Mouse (Mus musculus) neural tube, embryonic 13.5 days (tissue): ENCODE measurements around the gene Adamts14. TPM values are rescaled to one million over a fixed set of nuclear protein-coding genes. Genes with fewer than 3 reads are reported as not detected.
A peak's percentile ranks its signal among the peaks of the same experiment; 100 is the strongest.

ENCODE experiments used
- ATAC-seq: fragments of 200-750 bp; cut with Nextera tagmentation; 2 replicates; pipeline ENCODE4 v1.8.0; 2017; ENCODE audit warnings: low read depth, mild to moderate bottlenecking, moderate TSS enrichment, moderate library complexity
- H3K27ac ChIP-seq: fragments of 300-500 bp; sonication (generic); replicated peaks from 2 replicates; pipeline ENCODE4 v1.5.1; 2015; ENCODE audit warnings: moderate library complexity, mild to moderate bottlenecking, inconsistent platforms
- H3K27me3 ChIP-seq: fragments of 300-500 bp; sonication (generic); 2 replicates; pipeline ENCODE4 v1.6.1; 2015; ENCODE audit warnings: mild to moderate bottlenecking, inconsistent platforms
- H3K36me3 ChIP-seq: fragments of 300-500 bp; sonication (generic); 2 replicates; pipeline ENCODE4 v1.6.1; 2015; ENCODE audit warnings: mild to moderate bottlenecking, inconsistent platforms
- H3K4me1 ChIP-seq: fragments of 300-500 bp; sonication (generic); replicated peaks from 2 replicates; pipeline ENCODE4 v1.6.1; 2015; ENCODE audit warnings: inconsistent platforms
- H3K4me2 ChIP-seq: fragments of 300-500 bp; sonication (generic); 2 replicates; pipeline ENCODE4 v1.6.1; 2015; ENCODE audit warnings: inconsistent platforms, mild to moderate bottlenecking, moderate library complexity
- H3K4me3 ChIP-seq: fragments of 300-500 bp; sonication (generic); 2 replicates; pipeline ENCODE4 v1.5.1; 2015; ENCODE audit warnings: mild to moderate bottlenecking, inconsistent platforms
- H3K9ac ChIP-seq: fragments of 300-500 bp; sonication (generic); 2 replicates; pipeline ENCODE4 v1.6.1; 2015; ENCODE audit warnings: moderate library complexity, mild to moderate bottlenecking, inconsistent platforms
- H3K9me3 ChIP-seq: fragments of 300-500 bp; sonication (generic); 2 replicates; pipeline ENCODE4 v1.6.1; 2016; ENCODE audit warnings: inconsistent platforms
- WGBS: fragments of 180-500 bp; shearing (Covaris S2); methylation state at CpG from one replicate; pipeline ENCODE4 v1.1.7; 2015; 5-methylcytosine and 5-hydroxymethylcytosine counted together
- polyA plus RNA-seq: library from polyadenylated mRNA; unstranded; fragments of >200 nt; fragmentation: Nextera tagmentation; extraction: Ambion mirVana; gene quantifications from 2 replicates; pipeline ENCODE4 v1.2.1, GENCODE M21; 2015

Gene Adamts14
- polyA plus RNA-seq, 1 experiment from 2014 or later: 0.60 TPM

GRCm38 (mm10) chr10:61273844-61274215 lies 592 bp upstream of the Adamts14 start:
- H3K4me1 ChIP-seq: peaks cover 20% of the 10 kb centered on the region
- H3K27me3 ChIP-seq: peaks cover 35% of the 10 kb centered on the region
- no peaks in the 10 kb centered on the region for H3K9me3 ChIP-seq
- 45% methylated on average over 7 of the region's 7 CpGs for WGBS
- ATAC-seq: no peak
- H3K36me3 ChIP-seq: no peaks in the 10 kb centered on the region
- H3K27ac ChIP-seq: no peak overlapping the region
- peak overlapping the region; percentile 94 for H3K4me2 ChIP-seq
- H3K9ac ChIP-seq: peak overlapping the region; percentile 73; the same call in 1 of the 2 replicates
- peak overlapping the region; percentile 52 for H3K4me3 ChIP-seq

GRCm38 (mm10) chr10:61272631-61273030 lies 607 bp downstream of the Adamts14 start:
- Histone ChIP-seq H3K9me3 (no peaks in the 10 kb centered on the region), H3K9ac (peak overlapping the region; percentile 73), H3K27ac (no peak overlapping the region), H3K4me2 (peak overlapping the region; percentile 94), H3K27me3 (peaks cover 35% of the 10 kb centered on the region), H3K4me1 (peaks cover 17% of the 10 kb centered on the region), H3K4me3 (peak overlapping the region; percentile 52), H3K36me3 (no peaks in the 10 kb centered on the region)
- WGBS: 42% methylated on average over 5 of the region's 5 CpGs
- ATAC-seq: no peak

- 45% methylated on average over 8 of the region's 8 CpGs for WGBS
These were observed 1.1 kb downstream of the Adamts14 start for GRCm38 (mm10) chr10:61272089-61272626.

GRCm38 (mm10) chr10:61267378-61267777 lies 5.9 kb downstream of the Adamts14 start:
- no peak for ATAC-seq
- H3K4me2 ChIP-seq: no peak overlapping the region
- no peaks in the 10 kb centered on the region for H3K36me3 ChIP-seq
- H3K27ac ChIP-seq: no peak overlapping the region
- H3K4me3 ChIP-seq: no peak overlapping the region
- H3K4me1 ChIP-seq: 0 out of 2 replicates have a peak, but pooled peaks cover 2% of the 10 kb centered on the region
- H3K9ac ChIP-seq: no peak overlapping the region
- H3K9me3 ChIP-seq: no peaks in the 10 kb centered on the region
- peaks cover 7% of the 10 kb centered on the region for H3K27me3 ChIP-seq
- 91% methylated on average over 5 of the region's 5 CpGs for WGBS

More at GRCm38 (mm10) chr10:61272089-61272626, 1.1 kb downstream of the Adamts14 start:
- H3K27ac ChIP-seq: no peak overlapping the region
- H3K27me3 ChIP-seq: peaks cover 35% of the 10 kb centered on the region
- peaks cover 17% of the 10 kb centered on the region for H3K4me1 ChIP-seq
- no peak overlapping the region for H3K9ac ChIP-seq
- H3K36me3 ChIP-seq: no peaks in the 10 kb centered on the region
- no peak for ATAC-seq
- no peak overlapping the region for H3K4me3 ChIP-seq
- peak overlapping the region; percentile 94; the same call in 1 of the 2 replicates for H3K4me2 ChIP-seq
- no peaks in the 10 kb centered on the region for H3K9me3 ChIP-seq

- no peak for ATAC-seq
- no peaks in the 10 kb centered on the region for H3K36me3 ChIP-seq
- H3K9me3 ChIP-seq: no peaks in the 10 kb centered on the region
- no peaks in the 10 kb centered on the region for H3K27me3 ChIP-seq
- no peak overlapping the region for H3K9ac ChIP-seq
- no peaks in the 10 kb centered on the region for H3K4me1 ChIP-seq
- H3K4me2 ChIP-seq: no peak overlapping the region
- H3K27ac ChIP-seq: no peak overlapping the region
- no peak overlapping the region for H3K4me3 ChIP-seq
- 80% methylated on average over 8 of the region's 8 CpGs for WGBS
These were observed 9.6 kb downstream of the Adamts14 start for GRCm38 (mm10) chr10:61263606-61264005.

- Histone ChIP-seq H3K27me3 (no peaks in the 10 kb centered on the region), H3K4me3 (no peak overlapping the region), H3K4me2 (no peak overlapping the region), H3K9ac (no peak overlapping the region), H3K27ac (no peak overlapping the region), H3K4me1 (no peaks in the 10 kb centered on the region), H3K9me3 (no peaks in the 10 kb centered on the region), H3K36me3 (no peaks in the 10 kb centered on the region)
- 82% methylated on average over 13 of the region's 13 CpGs for WGBS
- no peak for ATAC-seq
These were observed 11.7 kb downstream of the Adamts14 start for GRCm38 (mm10) chr10:61261229-61262156.

- H3K27ac ChIP-seq: no peak overlapping the region
- H3K4me2 ChIP-seq: no peak overlapping the region
- 89% methylated on average over 1 of the region's 1 CpGs for WGBS
These were observed 15.1 kb downstream of the Adamts14 start for GRCm38 (mm10) chr10:61258131-61258530.

GRCm38 (mm10) chr10:61256665-61257064 lies 16.6 kb downstream of the Adamts14 start:
- 0 out of 2 replicates have a peak, but pooled peaks cover 4% of the 10 kb centered on the region for H3K4me1 ChIP-seq
- H3K4me2 ChIP-seq: no peak overlapping the region
- H3K9me3 ChIP-seq: 0 out of 2 replicates have a peak, but pooled peaks cover 2% of the 10 kb centered on the region
- H3K27ac ChIP-seq: no peak overlapping the region
- no peak overlapping the region for H3K9ac ChIP-seq
- ATAC-seq: no peak
- no peaks in the 10 kb centered on the region for H3K36me3 ChIP-seq
- no peak overlapping the region for H3K4me3 ChIP-seq
- WGBS: 91% methylated on average over 9 of the region's 9 CpGs
- H3K27me3 ChIP-seq: no peaks in the 10 kb centered on the region

More at GRCm38 (mm10) chr10:61258131-61258530, 15.1 kb downstream of the Adamts14 start:
- no peaks in the 10 kb centered on the region for H3K27me3 ChIP-seq
- H3K4me1 ChIP-seq: 0 out of 2 replicates have a peak, but pooled peaks cover 4% of the 10 kb centered on the region
- no peaks in the 10 kb centered on the region for H3K36me3 ChIP-seq
- no peak for ATAC-seq
- H3K9ac ChIP-seq: no peak overlapping the region
- H3K4me3 ChIP-seq: no peak overlapping the region
- H3K9me3 ChIP-seq: 0 out of 2 replicates have a peak, but pooled peaks cover 2% of the 10 kb centered on the region

GRCm38 (mm10) chr10:61255190-61255589 lies 18.0 kb downstream of the Adamts14 start:
- Histone ChIP-seq H3K36me3 (no peaks in the 10 kb centered on the region), H3K4me2 (no peak overlapping the region), H3K27me3 (no peaks in the 10 kb centered on the region), H3K4me1 (peaks cover 4% of the 10 kb centered on the region; the same call in 1 of the 2 replicates), H3K4me3 (no peak overlapping the region), H3K9me3 (0 out of 2 replicates have a peak, but pooled peaks cover 2% of the 10 kb centered on the region), H3K9ac (no peak overlapping the region), H3K27ac (no peak overlapping the region)
- WGBS: 78% methylated on average over 8 of the region's 8 CpGs
- ATAC-seq: no peak

GRCm38 (mm10) chr10:61254761-61255160 lies 18.5 kb downstream of the Adamts14 start:
- 79% methylated on average over 6 of the region's 6 CpGs for WGBS
- H3K27me3 ChIP-seq: no peaks in the 10 kb centered on the region
- H3K9ac ChIP-seq: no peak overlapping the region
- H3K36me3 ChIP-seq: no peaks in the 10 kb centered on the region
- H3K4me2 ChIP-seq: no peak overlapping the region
- no peak overlapping the region for H3K27ac ChIP-seq
- no peak overlapping the region for H3K4me3 ChIP-seq
- 0 out of 2 replicates have a peak, but pooled peaks cover 2% of the 10 kb centered on the region for H3K9me3 ChIP-seq
- no peak for ATAC-seq
- H3K4me1 ChIP-seq: peaks cover 8% of the 10 kb centered on the region

GRCm38 (mm10) chr10:61249951-61250350 lies 23.3 kb downstream of the Adamts14 start:
- Histone ChIP-seq H3K4me3 (no peak overlapping the region), H3K9me3 (0 out of 2 replicates have a peak, but pooled peaks cover 2% of the 10 kb centered on the region), H3K36me3 (no peaks in the 10 kb centered on the region), H3K27me3 (no peaks in the 10 kb centered on the region), H3K27ac (no peak overlapping the region), H3K4me2 (no peak overlapping the region), H3K4me1 (peaks cover 6% of the 10 kb centered on the region), H3K9ac (no peak overlapping the region)
- WGBS: 10% methylated on average over 2 of the region's 2 CpGs
- no peak for ATAC-seq

- H3K27ac ChIP-seq: no peak overlapping the region
- H3K27me3 ChIP-seq: no peaks in the 10 kb centered on the region
- no peak for ATAC-seq
- no peaks in the 10 kb centered on the region for H3K36me3 ChIP-seq
- WGBS: 68% methylated on average over 13 of the region's 13 CpGs
- 0 out of 2 replicates have a peak, but pooled peaks cover 2% of the 10 kb centered on the region for H3K9me3 ChIP-seq
- no peak overlapping the region for H3K4me2 ChIP-seq
- H3K9ac ChIP-seq: no peak overlapping the region
- H3K4me1 ChIP-seq: peaks cover 6% of the 10 kb centered on the region
- no peak overlapping the region for H3K4me3 ChIP-seq
These were observed 24.6 kb downstream of the Adamts14 start for GRCm38 (mm10) chr10:61248596-61249114.
